Mouse (Mus musculus) heart, embryonic 13.5 days (tissue): ENCODE results near the gene Zfp3. TPM values are rescaled to one million over a fixed set of nuclear protein-coding genes. Genes with fewer than 3 reads are reported as not detected.

ENCODE experiments used
- microRNA-seq: library from miRNA; unstranded; fragments of <30 nt; microRNA quantifications from one replicate; pipeline ENCODE4, GENCODE M21; 2016
- polyA plus RNA-seq: library from polyadenylated mRNA; unstranded; fragments of >200 nt; fragmentation: Nextera tagmentation; extraction: Ambion mirVana; gene quantifications from 2 replicates; pipeline ENCODE4 v1.2.1, GENCODE M21; 2015

Zfp3 gene
- polyA plus RNA-seq, 1 experiment from 2014 or later, result 8.3 TPM

Small RNAs within 50 kb of the gene (microRNA-seq; reads per million reads assigned to microRNA genes)
- not detected for gene Gm22760

Other genes starting within 250 kb of the Zfp3 start
- gene Vmo1, start 249.6 kb upstream of the Zfp3 start, polyA plus RNA-seq, result 0.31 TPM in 1 of 2 replicates, not detected in the other
- 0.12 and 0.99 TPM in 2 replicates for gene Gltpd2, start 245.0 kb upstream of the Zfp3 start, polyA plus RNA-seq
- gene Psmb6, start 238.8 kb upstream of the Zfp3 start, polyA plus RNA-seq, result 636 and 691 TPM in 2 replicates
- gene Gm40193, start 231.3 kb upstream of the Zfp3 start, polyA plus RNA-seq, result not detected in 2 replicates
- gene Pld2, start 224.1 kb upstream of the Zfp3 start, polyA plus RNA-seq, result 9.3 and 11.2 TPM in 2 replicates
- 8.8 and 9.8 TPM in 2 replicates for gene Mink1, start 201.3 kb upstream of the Zfp3 start, polyA plus RNA-seq
- not detected in 2 replicates for gene 4930544D05Rik, start 148.4 kb upstream of the Zfp3 start, polyA plus RNA-seq
- not detected in 2 replicates for gene Chrne, start 145.0 kb upstream of the Zfp3 start, polyA plus RNA-seq
- gene Gp1ba, start 125.1 kb upstream of the Zfp3 start, polyA plus RNA-seq, result 0.86 and 1.0 TPM in 2 replicates
- gene Rnf167, start 117.0 kb upstream of the Zfp3 start, polyA plus RNA-seq, result 66.3 and 73.8 TPM in 2 replicates
- gene Slc25a11, start 116.7 kb upstream of the Zfp3 start, polyA plus RNA-seq, result 234 and 262 TPM in 2 replicates
- 1,587 and 1,588 TPM in 2 replicates for gene Pfn1, start 109.6 kb upstream of the Zfp3 start, polyA plus RNA-seq
- 273 and 322 TPM in 2 replicates for gene Eno3, start 107.0 kb upstream of the Zfp3 start, polyA plus RNA-seq
- 175 and 206 TPM in 2 replicates for gene Spag7, start 94.8 kb upstream of the Zfp3 start, polyA plus RNA-seq
- gene Camta2, start 76.1 kb upstream of the Zfp3 start, polyA plus RNA-seq, result 10.1 and 12.0 TPM in 2 replicates
- gene Inca1, start 64.1 kb upstream of the Zfp3 start, polyA plus RNA-seq, result 1.8 and 2.0 TPM in 2 replicates
- gene Kif1c, start 63.7 kb upstream of the Zfp3 start, polyA plus RNA-seq, result 4.0 and 4.3 TPM in 2 replicates
- 0.13 TPM in 1 of 2 replicates, not detected in the other for gene Scimp, start 48.4 kb downstream of the Zfp3 start, polyA plus RNA-seq
- 28.3 and 31.8 TPM in 2 replicates for gene Rabep1, start 80.6 kb downstream of the Zfp3 start, polyA plus RNA-seq
- 101 and 112 TPM in 2 replicates for gene Nup88, start 205.8 kb downstream of the Zfp3 start, polyA plus RNA-seq
- 46.6 and 61.5 TPM in 2 replicates for gene Rpain, start 206.0 kb downstream of the Zfp3 start, polyA plus RNA-seq
- gene C1qbp, start 218.8 kb downstream of the Zfp3 start, polyA plus RNA-seq, result 248 and 269 TPM in 2 replicates
- gene Dhx33, start 240.2 kb downstream of the Zfp3 start, polyA plus RNA-seq, result 11.3 and 12.6 TPM in 2 replicates